Mouse (Mus musculus) hindbrain, embryonic 12.5 days (tissue): Measurements from ENCODE around the gene Cts6. TPM values are rescaled to one million over a fixed set of nuclear protein-coding genes. Genes with fewer than 3 reads are reported as not detected.
"Not testable (repeated sequence)": the region's sequence is repeated elsewhere in the genome, so short reads cannot be mapped to it uniquely, and the experiment has no call there.

Source experiments
- ATAC-seq: fragments of 200-750 bp; cut with Nextera tagmentation; 2 replicates; pipeline ENCODE4 v1.8.0; 2017; ENCODE audit warnings: moderate TSS enrichment; ENCODE audit not compliant: low FRiP score
- H3K27ac ChIP-seq: fragments of 300-500 bp; sonication (generic); 2 replicates; pipeline ENCODE4 v1.5.1; 2016; ENCODE audit warnings: mild to moderate bottlenecking
- H3K27me3 ChIP-seq: fragments of 300-500 bp; sonication (generic); 2 replicates; pipeline ENCODE4 v1.6.1; 2016; ENCODE audit warnings: mild to moderate bottlenecking
- H3K36me3 ChIP-seq: fragments of 300-500 bp; sonication (generic); 2 replicates; pipeline ENCODE4 v1.6.1; 2016; ENCODE audit warnings: mild to moderate bottlenecking
- H3K4me1 ChIP-seq: fragments of 300-500 bp; sonication (generic); 2 replicates; pipeline ENCODE4 v1.6.1; 2016
- H3K4me2 ChIP-seq: fragments of 300-500 bp; sonication (generic); replicated peaks from 2 replicates; pipeline ENCODE4 v1.6.1; 2016; ENCODE audit warnings: mild to moderate bottlenecking
- H3K4me3 ChIP-seq: fragments of 300-500 bp; sonication (generic); 2 replicates; pipeline ENCODE4 v1.5.1; 2016; ENCODE audit warnings: mild to moderate bottlenecking
- H3K9ac ChIP-seq: fragments of 300-500 bp; sonication (generic); 2 replicates; pipeline ENCODE4 v1.6.1; 2016; ENCODE audit warnings: mild to moderate bottlenecking, moderate library complexity
- H3K9me3 ChIP-seq: fragments of 300-500 bp; sonication (generic); replicated peaks from 2 replicates; pipeline ENCODE4 v1.6.1; 2016; ENCODE audit warnings: mild to moderate bottlenecking
- WGBS: fragments of 180-500 bp; shearing (Covaris S2); methylation state at CpG from one replicate; pipeline ENCODE4 v1.1.7; 2016; 5-methylcytosine and 5-hydroxymethylcytosine counted together
- polyA plus RNA-seq: library from polyadenylated mRNA; unstranded; fragments of >200 nt; fragmentation: Nextera tagmentation; extraction: Ambion mirVana; gene quantifications from 2 replicates; pipeline ENCODE4 v1.2.1, GENCODE M21; 2016

Gene Cts6
- not detected in 2 replicates for polyA plus RNA-seq

- Histone ChIP-seq H3K4me1 (no peaks in the 10 kb centered on the region), H3K4me2 (no peak within 1 kb of the TSS), H3K27ac (no peak within 1 kb of the TSS), H3K9ac (no peak within 1 kb of the TSS), H3K4me3 (no peak within 1 kb of the TSS), H3K9me3 (peaks cover 47% of the 10 kb centered on the region), H3K36me3 (no peaks in the 10 kb centered on the region), H3K27me3 (no peaks in the 10 kb centered on the region)
- ATAC-seq = no peak
- 87% methylated on average over 3 of the region's 3 CpGs for WGBS
Measured at GRCm38 (mm10) chr13:61203310-61203709, at the start of gene Cts6. TSS of gene Cts6 (minus strand) at chr13:61203410.

- Histone ChIP-seq H3K9ac (no peak overlapping the region), H3K4me3 (no peak overlapping the region), H3K4me2 (no peak overlapping the region), H3K9me3 (peaks cover 26% of the 10 kb centered on the region), H3K4me1 (no peaks in the 10 kb centered on the region), H3K27ac (no peak overlapping the region), H3K27me3 (no peaks in the 10 kb centered on the region), H3K36me3 (no peaks in the 10 kb centered on the region)
- 62% methylated on average over 13 of the region's 13 CpGs for WGBS
- ATAC-seq = no peak
Measured at GRCm38 (mm10) chr13:61241076-61241947, 38.1 kb upstream of the Cts6 start.

- H3K27me3 ChIP-seq, H3K4me1 ChIP-seq, ATAC-seq, H3K36me3 ChIP-seq, H3K27ac ChIP-seq, H3K9ac ChIP-seq, H3K4me3 ChIP-seq, H3K4me2 ChIP-seq, H3K9me3 ChIP-seq: not testable (repeated sequence)
- 79% methylated on average over 5 of the region's 5 CpGs for WGBS
Measured at GRCm38 (mm10) chr13:61185151-61185933, 17.9 kb downstream of the Cts6 start.

- no peak for ATAC-seq
- H3K27me3 ChIP-seq = no peaks in the 10 kb centered on the region
- H3K36me3 ChIP-seq = no peaks in the 10 kb centered on the region
- no peak overlapping the region for H3K27ac ChIP-seq
- H3K4me2 ChIP-seq = no peak overlapping the region
- H3K9ac ChIP-seq = no peak overlapping the region
- WGBS = 85% methylated on average over 4 of the region's 4 CpGs
- no peaks in the 10 kb centered on the region for H3K4me1 ChIP-seq
- H3K9me3 ChIP-seq = peaks cover 34% of the 10 kb centered on the region
- no peak overlapping the region for H3K4me3 ChIP-seq
Measured at GRCm38 (mm10) chr13:61164622-61165021, 38.6 kb downstream of the Cts6 start.

- Histone ChIP-seq H3K27ac (no peak within 1 kb of the TSS), H3K4me3 (no peak within 1 kb of the TSS), H3K27me3 (no peaks in the 10 kb centered on the region), H3K4me2 (no peak within 1 kb of the TSS), H3K4me1 (no peaks in the 10 kb centered on the region), H3K9ac (no peak within 1 kb of the TSS), H3K9me3 (peaks cover 34% of the 10 kb centered on the region), H3K36me3 (no peaks in the 10 kb centered on the region)
- ATAC-seq = no peak
- WGBS = 78% methylated on average over 1 of the region's 1 CpGs
Measured at GRCm38 (mm10) chr13:61164156-61164555, 39.1 kb downstream of the Cts6 start, which contains the start of gene Ctsr. TSS of gene Ctsr (minus strand) at chr13:61164256.

Other genes with a start within 250 kb of the Cts6 start
- gene Ctsj, start 197.5 kb downstream of the Cts6 start, polyA plus RNA-seq = not detected in 2 replicates
- gene Ctsq, start 162.8 kb downstream of the Cts6 start, polyA plus RNA-seq = not detected in 2 replicates
- gene Ctsr, start 39.2 kb downstream of the Cts6 start, polyA plus RNA-seq = not detected in 2 replicates
- gene Cts8, start 51.9 kb upstream of the Cts6 start, polyA plus RNA-seq = not detected in 2 replicates
- not detected in 2 replicates for gene Gm49398, start 85.4 kb upstream of the Cts6 start, polyA plus RNA-seq
- gene Cts7, start 154.8 kb upstream of the Cts6 start, polyA plus RNA-seq = not detected in 2 replicates